Mouse (Mus musculus) neural tube, embryonic 13.5 days (tissue): ENCODE measurements around the gene Snrpd2. TPM values are rescaled to one million over a fixed set of nuclear protein-coding genes. Genes with fewer than 3 reads are reported as not detected.
A peak's percentile ranks its signal among the peaks of the same experiment; 100 is the strongest.

Source experiments
- ATAC-seq: fragments of 200-750 bp; cut with Nextera tagmentation; 2 replicates; pipeline ENCODE4 v1.8.0; 2017; ENCODE audit warnings: low read depth, mild to moderate bottlenecking, moderate TSS enrichment, moderate library complexity
- H3K27ac ChIP-seq: fragments of 300-500 bp; sonication (generic); replicated peaks from 2 replicates; pipeline ENCODE4 v1.5.1; 2015; ENCODE audit warnings: moderate library complexity, mild to moderate bottlenecking, inconsistent platforms
- H3K27me3 ChIP-seq: fragments of 300-500 bp; sonication (generic); 2 replicates; pipeline ENCODE4 v1.6.1; 2015; ENCODE audit warnings: mild to moderate bottlenecking, inconsistent platforms
- H3K36me3 ChIP-seq: fragments of 300-500 bp; sonication (generic); 2 replicates; pipeline ENCODE4 v1.6.1; 2015; ENCODE audit warnings: mild to moderate bottlenecking, inconsistent platforms
- H3K4me1 ChIP-seq: fragments of 300-500 bp; sonication (generic); replicated peaks from 2 replicates; pipeline ENCODE4 v1.6.1; 2015; ENCODE audit warnings: inconsistent platforms
- H3K4me2 ChIP-seq: fragments of 300-500 bp; sonication (generic); 2 replicates; pipeline ENCODE4 v1.6.1; 2015; ENCODE audit warnings: inconsistent platforms, mild to moderate bottlenecking, moderate library complexity
- H3K4me3 ChIP-seq: fragments of 300-500 bp; sonication (generic); 2 replicates; pipeline ENCODE4 v1.5.1; 2015; ENCODE audit warnings: mild to moderate bottlenecking, inconsistent platforms
- H3K9ac ChIP-seq: fragments of 300-500 bp; sonication (generic); 2 replicates; pipeline ENCODE4 v1.6.1; 2015; ENCODE audit warnings: moderate library complexity, mild to moderate bottlenecking, inconsistent platforms
- H3K9me3 ChIP-seq: fragments of 300-500 bp; sonication (generic); 2 replicates; pipeline ENCODE4 v1.6.1; 2016; ENCODE audit warnings: inconsistent platforms
- WGBS: fragments of 180-500 bp; shearing (Covaris S2); methylation state at CpG from one replicate; pipeline ENCODE4 v1.1.7; 2015; 5-methylcytosine and 5-hydroxymethylcytosine counted together
- microRNA counts: library from miRNA; unstranded; fragments of <30 nt; microRNA quantifications from one replicate; lab custom pipeline; 2016
- microRNA-seq: library from miRNA; unstranded; fragments of <30 nt; microRNA quantifications from one replicate; pipeline ENCODE4, GENCODE M21; 2016
- polyA plus RNA-seq: library from polyadenylated mRNA; unstranded; fragments of >200 nt; fragmentation: Nextera tagmentation; extraction: Ambion mirVana; gene quantifications from 2 replicates; pipeline ENCODE4 v1.2.1, GENCODE M21; 2015

The Snrpd2 gene
- polyA plus RNA-seq, 1 experiment from 2014 or later = 118 TPM

DNA sequence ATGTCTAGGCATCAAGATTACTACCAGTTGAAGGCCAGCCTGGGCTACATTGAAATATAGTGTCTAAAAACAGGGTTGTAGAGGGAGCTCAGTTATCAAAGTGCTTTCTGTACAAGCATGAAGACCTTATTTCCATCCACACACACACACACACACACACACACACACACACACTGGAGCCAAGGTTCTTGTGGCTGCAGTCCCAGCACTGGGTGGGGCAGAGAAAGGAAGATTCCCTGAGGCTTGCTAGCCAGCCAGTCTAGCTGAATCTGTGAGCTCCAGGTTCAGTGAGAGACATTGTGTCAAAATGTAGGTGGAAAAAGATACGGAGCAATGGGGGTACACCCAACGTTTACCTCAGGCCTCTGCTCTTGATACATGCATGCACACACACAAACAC is 34.7 kb downstream of the Snrpd2 start:
- no peak overlapping the region for H3K4me3 ChIP-seq
- H3K27me3 ChIP-seq = peaks cover 17% of the 10 kb centered on the region
- H3K9me3 ChIP-seq = no peaks in the 10 kb centered on the region
- WGBS = 63% methylated on average over 2 of the region's 2 CpGs
- peaks cover 50% of the 10 kb centered on the region for H3K36me3 ChIP-seq
- H3K4me1 ChIP-seq = peaks cover 36% of the 10 kb centered on the region
- no peak for ATAC-seq
- peak overlapping the region; percentile 80 for H3K27ac ChIP-seq
- H3K9ac ChIP-seq = no peak overlapping the region
- H3K4me2 ChIP-seq = no peak overlapping the region

DNA sequence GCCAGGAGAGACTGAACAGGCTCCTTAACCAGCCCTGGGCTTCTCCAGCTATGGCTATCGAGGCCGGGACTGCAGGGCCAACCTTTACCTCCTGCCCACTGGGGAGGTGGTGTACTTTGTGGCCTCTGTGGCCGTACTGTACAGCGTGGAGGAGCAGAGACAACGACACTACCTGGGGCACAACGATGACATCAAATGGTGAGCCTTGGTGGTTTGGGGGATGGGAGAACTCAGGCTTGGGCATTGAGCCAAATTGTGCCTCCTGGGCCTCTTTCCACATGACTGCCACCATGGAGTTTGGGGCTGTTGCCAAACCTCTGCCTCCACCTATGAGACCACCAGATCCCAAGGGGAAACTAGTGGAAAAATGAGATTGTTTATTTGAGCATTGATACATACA is 35.2 kb downstream of the Snrpd2 start:
- Histone ChIP-seq H3K27me3 (peaks cover 12% of the 10 kb centered on the region), H3K4me1 (peaks cover 31% of the 10 kb centered on the region), H3K27ac (peak overlapping the region; percentile 80), H3K36me3 (peaks cover 53% of the 10 kb centered on the region), H3K4me3 (no peak overlapping the region), H3K9me3 (no peaks in the 10 kb centered on the region), H3K9ac (no peak overlapping the region), H3K4me2 (0 out of 2 replicates have a peak overlapping the region, but pooled peaks have one; percentile 18)
- WGBS = 50% methylated on average over 6 of the region's 6 CpGs
- peak; percentile 55; the same call in 1 of the 2 replicates for ATAC-seq

DNA sequence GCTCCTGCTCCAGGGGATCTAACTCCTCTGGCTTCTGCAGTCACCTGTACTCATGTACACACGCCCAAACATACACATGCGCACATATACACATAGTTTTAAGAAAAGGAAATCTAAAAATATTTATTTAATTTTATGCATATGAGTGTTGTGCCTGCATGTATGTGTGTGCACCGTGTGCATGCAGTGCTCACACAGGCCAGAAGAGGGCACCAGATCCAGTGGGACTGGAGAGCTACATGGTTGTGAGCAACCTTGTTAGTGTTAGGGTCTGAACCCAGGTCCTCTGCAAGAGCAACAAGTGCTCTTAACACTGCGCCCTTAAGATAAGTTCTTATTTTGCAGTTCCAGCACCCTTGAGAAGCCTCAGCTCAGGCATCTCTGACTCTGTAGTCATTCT is 45.2 kb downstream of the Snrpd2 start:
- Histone ChIP-seq H3K4me3 (no peak overlapping the region), H3K27me3 (no peaks in the 10 kb centered on the region), H3K9ac (no peak overlapping the region), H3K9me3 (no peaks in the 10 kb centered on the region), H3K4me1 (no peaks in the 10 kb centered on the region), H3K4me2 (no peak overlapping the region), H3K36me3 (peaks cover 91% of the 10 kb centered on the region), H3K27ac (no peak overlapping the region)
- no peak for ATAC-seq
- 96% methylated on average over 4 of the region's 4 CpGs for WGBS

- no peaks in the 10 kb centered on the region for H3K27me3 ChIP-seq
- no peaks in the 10 kb centered on the region for H3K9me3 ChIP-seq
- no peak overlapping the region for H3K9ac ChIP-seq
- no peak for ATAC-seq
- 67% methylated on average over 6 of the region's 6 CpGs for WGBS
- no peak overlapping the region for H3K4me2 ChIP-seq
- peaks cover 87% of the 10 kb centered on the region for H3K36me3 ChIP-seq
- H3K4me3 ChIP-seq = no peak overlapping the region
- no peaks in the 10 kb centered on the region for H3K4me1 ChIP-seq
- no peak overlapping the region for H3K27ac ChIP-seq
These were observed 47.2 kb downstream of the Snrpd2 start for GRCm38 (mm10) chr7:19196676-19197075.

- Histone ChIP-seq H3K36me3 (peaks cover 84% of the 10 kb centered on the region), H3K27ac (no peak overlapping the region)
- WGBS = 35% methylated on average over 2 of the region's 2 CpGs
These were observed 48.5 kb downstream of the Snrpd2 start for GRCm38 (mm10) chr7:19197985-19198384.

GRCm38 (mm10) chr7:19201660-19202059 is 52.1 kb downstream of the Snrpd2 start:
- peaks cover 78% of the 10 kb centered on the region for H3K36me3 ChIP-seq

More at GRCm38 (mm10) chr7:19197985-19198384, 48.5 kb downstream of the Snrpd2 start:
- ATAC-seq = no peak
- Histone ChIP-seq H3K4me2 (no peak overlapping the region), H3K27me3 (no peaks in the 10 kb centered on the region), H3K4me3 (no peak overlapping the region), H3K9ac (no peak overlapping the region), H3K9me3 (no peaks in the 10 kb centered on the region), H3K4me1 (no peaks in the 10 kb centered on the region)

GRCm38 (mm10) chr7:19202065-19202850 is 52.7 kb downstream of the Snrpd2 start:
- no peak for ATAC-seq
- Histone ChIP-seq H3K4me3 (no peak overlapping the region), H3K9ac (no peak overlapping the region), H3K27ac (no peak overlapping the region), H3K9me3 (no peaks in the 10 kb centered on the region), H3K4me1 (no peaks in the 10 kb centered on the region), H3K27me3 (no peaks in the 10 kb centered on the region), H3K4me2 (no peak overlapping the region), H3K36me3 (peaks cover 72% of the 10 kb centered on the region)
- 57% methylated on average over 15 of the region's 15 CpGs for WGBS

More at GRCm38 (mm10) chr7:19201660-19202059, 52.1 kb downstream of the Snrpd2 start:
- no peaks in the 10 kb centered on the region for H3K4me1 ChIP-seq
- no peak for ATAC-seq
- H3K27ac ChIP-seq = no peak overlapping the region
- no peaks in the 10 kb centered on the region for H3K27me3 ChIP-seq
- H3K4me3 ChIP-seq = no peak overlapping the region
- H3K4me2 ChIP-seq = no peak overlapping the region
- 67% methylated on average over 15 of the region's 15 CpGs for WGBS
- H3K9me3 ChIP-seq = no peaks in the 10 kb centered on the region
- H3K9ac ChIP-seq = no peak overlapping the region

MicroRNA genes within 50 kb of the gene (microRNA counts, 519-probe panel; counts per million panel counts)
- not detected for microRNA mmu-miR-330 (lab: Ali Mortazavi, UCI)

Small RNA genes lying within 50 kb of the gene (microRNA-seq; reads per million reads assigned to microRNA genes)
- 292 reads per million, percentile 69 among the genes with 10 or more reads in this experiment for gene Mir330

Other genes starting within 250 kb of the Snrpd2 start
- gene Ccdc61, start 239.3 kb upstream of the Snrpd2 start, polyA plus RNA-seq = 19.7 and 23.0 TPM in 2 replicates
- 9.7 and 10.7 TPM in 2 replicates for gene Nova2, start 223.8 kb upstream of the Snrpd2 start, polyA plus RNA-seq
- 0.56 TPM in 2 replicates for gene Nanos2, start 162.3 kb upstream of the Snrpd2 start, polyA plus RNA-seq
- 5.8 and 7.4 TPM in 2 replicates for gene Mypop, start 158.5 kb upstream of the Snrpd2 start, polyA plus RNA-seq
- 28.4 and 29.9 TPM in 2 replicates for gene Irf2bp1, start 145.7 kb upstream of the Snrpd2 start, polyA plus RNA-seq
- gene Foxa3, start 126.2 kb upstream of the Snrpd2 start, polyA plus RNA-seq = 0.13 and 0.14 TPM in 2 replicates
- 30.4 and 32.7 TPM in 2 replicates for gene Sympk, start 125.3 kb upstream of the Snrpd2 start, polyA plus RNA-seq
- gene Rsph6a, start 95.0 kb upstream of the Snrpd2 start, polyA plus RNA-seq = not detected in 2 replicates
- 25.1 and 26.0 TPM in 2 replicates for gene Dmwd, start 73.5 kb upstream of the Snrpd2 start, polyA plus RNA-seq
- 10.5 and 10.7 TPM in 2 replicates for gene Dmpk, start 65.9 kb upstream of the Snrpd2 start, polyA plus RNA-seq
- 2.5 and 3.2 TPM in 2 replicates for gene Six5, start 55.1 kb upstream of the Snrpd2 start, polyA plus RNA-seq
- 2.1 and 2.3 TPM in 2 replicates for gene Gm4969, start 31.4 kb upstream of the Snrpd2 start, polyA plus RNA-seq
- 17.7 and 18.1 TPM in 2 replicates for gene Fbxo46, start 29.9 kb upstream of the Snrpd2 start, polyA plus RNA-seq
- 21.7 and 22.2 TPM in 2 replicates for gene Qpctl, start 431 bp upstream of the Snrpd2 start, polyA plus RNA-seq
- gene Gipr, start 16.4 kb downstream of the Snrpd2 start, polyA plus RNA-seq = 1.3 and 1.4 TPM in 2 replicates
- gene Eml2, start 26.7 kb downstream of the Snrpd2 start, polyA plus RNA-seq = 6.8 and 8.1 TPM in 2 replicates
- gene Gpr4, start 62.8 kb downstream of the Snrpd2 start, polyA plus RNA-seq = 2.0 and 2.6 TPM in 2 replicates
- gene Opa3, start 78.6 kb downstream of the Snrpd2 start, polyA plus RNA-seq = 38.7 and 39.9 TPM in 2 replicates
- gene Vasp, start 122.1 kb downstream of the Snrpd2 start, polyA plus RNA-seq = 41.2 and 46.3 TPM in 2 replicates
- gene Ppm1n, start 130.3 kb downstream of the Snrpd2 start, polyA plus RNA-seq = 0.41 and 0.59 TPM in 2 replicates
- 103 and 117 TPM in 2 replicates for gene Rtn2, start 132.9 kb downstream of the Snrpd2 start, polyA plus RNA-seq
- 0.06 and 0.19 TPM in 2 replicates for gene Fosb, start 160.3 kb downstream of the Snrpd2 start, polyA plus RNA-seq
- 90.7 and 96.1 TPM in 2 replicates for gene Ercc1, start 195.1 kb downstream of the Snrpd2 start, polyA plus RNA-seq
- 19.8 and 21.1 TPM in 2 replicates for gene Cd3eap, start 209.8 kb downstream of the Snrpd2 start, polyA plus RNA-seq
- gene Ppp1r13l, start 210.0 kb downstream of the Snrpd2 start, polyA plus RNA-seq = 1.2 and 3.4 TPM in 2 replicates
- gene Ercc2, start 232.3 kb downstream of the Snrpd2 start, polyA plus RNA-seq = 18.6 and 20.5 TPM in 2 replicates